Mouse (Mus musculus): Measurements from ENCODE around the gene Armh3.

GRCm38 (mm10) chr19:45895726-45896125 is 102.6 kb downstream of the Armh3 start:
- TF ChIP-seq POLR2A (IDR thresholded peaks at IDR 0.05; ENCODE audit: low read depth, low read length) = no peak
- TF ChIP-seq CTCF (conservative IDR thresholded peaks at IDR 0.05 in 1 of 2, IDR thresholded peaks at IDR 0.05 in 1 of 2; ENCODE audit: low read depth in 2 of 2, low read length in 2 of 2) = no peak
- no peak for TF ChIP-seq EP300 (IDR thresholded peaks at IDR 0.05; ENCODE audit: low read length)
- TF ChIP-seq ZNF384 (IDR thresholded peaks at IDR 0.05; ENCODE audit: low read depth, low read length) = no peak
- no peak for TF ChIP-seq USF2 (conservative IDR thresholded peaks at IDR 0.05; ENCODE audit: low read depth, low read length)
- no peak for TF ChIP-seq NRF1 (IDR thresholded peaks at IDR 0.05; ENCODE audit: low read depth, low read length)
- TF ChIP-seq RCOR1 (conservative IDR thresholded peaks at IDR 0.05; ENCODE audit: low read depth, low read length) = no peak
- TF ChIP-seq NELFE (IDR thresholded peaks at IDR 0.05; ENCODE audit: low read depth, low read length) = no peak
- TF ChIP-seq TCF12 (IDR thresholded peaks at IDR 0.05; ENCODE audit: low read depth, low read length) = no peak
- TF ChIP-seq SIN3A (IDR thresholded peaks at IDR 0.05; ENCODE audit: low read length) = no peak
- no peak for TF ChIP-seq BHLHE40 (IDR thresholded peaks at IDR 0.05; ENCODE audit: low read depth, low read length)
- no peak for TF ChIP-seq JUND (conservative IDR thresholded peaks at IDR 0.05; ENCODE audit: low read depth, low read length)
- no peak for TF ChIP-seq ZC3H11A (IDR thresholded peaks at IDR 0.05; ENCODE audit: low read depth, low read length)
- TF ChIP-seq MXI1 (IDR thresholded peaks at IDR 0.05; ENCODE audit: low read depth, low read length) = no peak

Measured in CH12.LX (cell line).